Mouse (Mus musculus) ZHBTc4 (cell line): ENCODE measurements around the gene D430019H16Rik.

Experiments
- DNase-seq: peaks from one replicate; pipeline ENCODE4 v3.0.0-alpha.2; 2011; ENCODE audit warnings: low read depth, low spot score

Gene D430019H16Rik

GRCm38 (mm10) chr12:105453670-105454257, at the start of gene D430019H16Rik:
Gene D430019H16Rik (plus strand): TSS chr12:105453856.
- DNase-seq, result peak; percentile 79

GRCm38 (mm10) chr12:105406008-105406407, 47.6 kb upstream of the D430019H16Rik start:
- no peak for DNase-seq

GRCm38 (mm10) chr12:105413909-105414308, 39.7 kb upstream of the D430019H16Rik start:
- no peak for DNase-seq

GRCm38 (mm10) chr12:105420476-105420875, 33.2 kb upstream of the D430019H16Rik start:
- peak; percentile 57 for DNase-seq

- no peak for DNase-seq
Observed at GRCm38 (mm10) chr12:105426541-105426940, 27.1 kb upstream of the D430019H16Rik start.

- peak; percentile 81 for DNase-seq
Observed at GRCm38 (mm10) chr12:105427039-105427757, 26.5 kb upstream of the D430019H16Rik start.

GRCm38 (mm10) chr12:105431872-105432271, 21.8 kb upstream of the D430019H16Rik start:
- no peak for DNase-seq

- DNase-seq, result no peak
Observed at GRCm38 (mm10) chr12:105432807-105433206, 20.8 kb upstream of the D430019H16Rik start.

GRCm38 (mm10) chr12:105438259-105438658, 15.4 kb upstream of the D430019H16Rik start:
- DNase-seq, result no peak

GRCm38 (mm10) chr12:105439976-105440375, 13.7 kb upstream of the D430019H16Rik start:
- peak; percentile 83 for DNase-seq

- no peak for DNase-seq
Observed at GRCm38 (mm10) chr12:105443569-105443968, 10.1 kb upstream of the D430019H16Rik start.

- DNase-seq, result no peak
Observed at GRCm38 (mm10) chr12:105445767-105446166, 7.9 kb upstream of the D430019H16Rik start.

- no peak for DNase-seq
Observed at GRCm38 (mm10) chr12:105449239-105449638, 4.4 kb upstream of the D430019H16Rik start.

GRCm38 (mm10) chr12:105454258-105455062, 804 bp downstream of the D430019H16Rik start:
- DNase-seq, result no peak

GRCm38 (mm10) chr12:105455063-105455559, 1.5 kb downstream of the D430019H16Rik start:
- DNase-seq, result peak; percentile 27

- no peak for DNase-seq
Observed at GRCm38 (mm10) chr12:105458791-105459190, 5.1 kb downstream of the D430019H16Rik start.

- DNase-seq, result no peak
Observed at GRCm38 (mm10) chr12:105461066-105461465, 7.4 kb downstream of the D430019H16Rik start.

- no peak for DNase-seq
Observed at GRCm38 (mm10) chr12:105469026-105469425, 15.4 kb downstream of the D430019H16Rik start.

GRCm38 (mm10) chr12:105475230-105475911, 21.7 kb downstream of the D430019H16Rik start:
- DNase-seq, result peak; percentile 15

GRCm38 (mm10) chr12:105476453-105476852, 22.8 kb downstream of the D430019H16Rik start:
- DNase-seq, result peak; percentile 80

GRCm38 (mm10) chr12:105476993-105477392, 23.3 kb downstream of the D430019H16Rik start:
- DNase-seq, result no peak
